Mouse (Mus musculus) myocyte (in vitro differentiated cells): Measurements from ENCODE around the gene Mindy3.

Source experiments
- MAX ChIP-seq: IDR thresholded peaks from one replicate; pipeline ENCODE4 v1.6.1; 2011; ENCODE audit warnings: low read depth, mild to moderate bottlenecking, control low read depth
- MYOD1 ChIP-seq, 3 experiments: IDR thresholded peaks; one replicate each; pipeline ENCODE4 v1.6.1; 2011; ENCODE audit warnings: control low read depth in 2 of 3, low read depth in 2 of 3, mild to moderate bottlenecking in 2 of 3, moderate library complexity in 1 of 3; ENCODE audit not compliant: insufficient read length in 2 of 3, control insufficient read depth in 1 of 3
- POLR2A ChIP-seq: IDR thresholded peaks from one replicate; pipeline ENCODE4 v1.6.1; 2011; ENCODE audit warnings: low read depth, mild to moderate bottlenecking, control low read depth, moderate library complexity; ENCODE audit not compliant: insufficient read length
- REST ChIP-seq: IDR thresholded peaks from one replicate; pipeline ENCODE4 v1.6.1; 2011; ENCODE audit warnings: mild to moderate bottlenecking, control low read depth, moderate library complexity; ENCODE audit not compliant: insufficient read depth, insufficient read length
- SRF ChIP-seq: IDR thresholded peaks from one replicate; pipeline ENCODE4 v1.6.1; 2011; ENCODE audit warnings: low read depth; ENCODE audit not compliant: control insufficient read depth, insufficient read length
- USF1 ChIP-seq: IDR thresholded peaks from one replicate; pipeline ENCODE4 v1.6.1; 2011; ENCODE audit warnings: low read depth, mild to moderate bottlenecking, control low read depth, moderate library complexity

DNA sequence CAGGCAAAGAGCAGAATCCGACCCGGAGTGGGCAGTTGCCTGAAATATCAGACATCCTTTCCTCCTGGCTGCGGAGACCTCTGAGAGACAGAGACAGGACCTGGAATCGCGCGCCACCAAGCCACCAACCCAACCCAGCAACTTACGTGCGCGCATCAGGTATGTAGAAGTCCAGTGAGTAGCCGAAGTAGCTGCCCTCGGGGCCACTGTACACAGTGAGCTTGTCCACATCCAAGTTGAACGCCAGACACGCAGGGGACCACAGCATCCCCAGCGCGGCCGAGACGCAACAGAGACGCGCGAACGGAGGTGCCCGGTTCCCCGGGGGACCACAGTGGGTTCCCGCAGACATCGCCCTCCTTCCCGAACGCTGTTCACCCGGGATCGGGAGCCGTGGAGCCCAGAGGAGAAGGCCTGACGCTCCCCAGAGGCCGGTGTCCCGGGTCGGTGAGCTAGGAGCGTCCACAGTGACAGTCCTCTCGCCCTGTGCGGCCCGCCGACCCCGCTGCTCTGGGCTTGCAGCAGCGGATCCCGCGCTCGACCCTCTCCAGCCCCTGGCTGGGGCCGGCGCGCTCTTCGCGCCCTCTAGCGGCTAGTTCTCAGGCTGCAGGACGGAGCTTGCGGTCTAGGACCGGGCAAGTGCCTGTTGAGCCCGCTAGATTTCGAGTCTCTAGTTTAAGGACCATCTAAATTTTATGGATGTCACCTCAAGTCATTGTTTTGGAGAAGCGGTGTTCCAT lies 117.7 kb downstream of the Mindy3 start, which contains the start of gene Itga8:
- TF ChIP-seq SRF, result no peak
- TF ChIP-seq POLR2A, result no peak
- TF ChIP-seq REST, result no peak
- no peak for TF ChIP-seq USF1
- no peak for TF ChIP-seq MAX
- TF ChIP-seq MYOD1 (IDR thresholded peaks at IDR 0.05; ENCODE audit: control insufficient read depth in 1 of 3, insufficient read length in 2 of 3, low read depth in 2 of 3), result no peak
